Mouse (Mus musculus) ovary, postnatal 14 days (tissue): ENCODE results near the gene Adgrd1.

Source experiments
- DNase-seq: peaks from one replicate; pipeline ENCODE4 v3.0.0; 2022; ENCODE audit warnings: low spot score

The Adgrd1 gene

GRCm38 (mm10) chr5:129096511-129096910, at the start of gene Adgrd1:
Gene Adgrd1 (plus strand): TSS chr5:129096750.
- DNase-seq = peak; percentile 7

GRCm38 (mm10) chr5:129049372-129049771, 47.2 kb upstream of the Adgrd1 start:
- DNase-seq = no peak

GRCm38 (mm10) chr5:129051910-129052309, 44.6 kb upstream of the Adgrd1 start:
- no peak for DNase-seq

GRCm38 (mm10) chr5:129052636-129053355, 43.8 kb upstream of the Adgrd1 start:
- no peak for DNase-seq

- DNase-seq = no peak
These were observed 41.8 kb upstream of the Adgrd1 start for GRCm38 (mm10) chr5:129054675-129055284.

- DNase-seq = no peak
These were observed 37.4 kb upstream of the Adgrd1 start for GRCm38 (mm10) chr5:129059116-129059515.

GRCm38 (mm10) chr5:129061579-129061978, 35.0 kb upstream of the Adgrd1 start:
- peak; percentile 54 for DNase-seq

GRCm38 (mm10) chr5:129063037-129063791, 33.3 kb upstream of the Adgrd1 start:
- peak; percentile 78 for DNase-seq

GRCm38 (mm10) chr5:129063792-129064087, 32.8 kb upstream of the Adgrd1 start:
- no peak for DNase-seq

GRCm38 (mm10) chr5:129064186-129064585, 32.4 kb upstream of the Adgrd1 start:
- no peak for DNase-seq

- no peak for DNase-seq
These were observed 31.2 kb upstream of the Adgrd1 start for GRCm38 (mm10) chr5:129065301-129065700.

- DNase-seq = no peak
These were observed 30.6 kb upstream of the Adgrd1 start for GRCm38 (mm10) chr5:129065946-129066345.

- no peak for DNase-seq
These were observed 29.9 kb upstream of the Adgrd1 start for GRCm38 (mm10) chr5:129066541-129067230.

GRCm38 (mm10) chr5:129067231-129067834, 29.2 kb upstream of the Adgrd1 start:
- DNase-seq = no peak

- DNase-seq = no peak
These were observed 24.7 kb upstream of the Adgrd1 start for GRCm38 (mm10) chr5:129071761-129072280.

- no peak for DNase-seq
These were observed 23.1 kb upstream of the Adgrd1 start for GRCm38 (mm10) chr5:129073404-129073803.

GRCm38 (mm10) chr5:129076098-129076497, 20.5 kb upstream of the Adgrd1 start:
- no peak for DNase-seq

GRCm38 (mm10) chr5:129077240-129077639, 19.3 kb upstream of the Adgrd1 start:
- DNase-seq = no peak

- DNase-seq = no peak
These were observed 15.0 kb upstream of the Adgrd1 start for GRCm38 (mm10) chr5:129081521-129081920.

- DNase-seq = no peak
These were observed 11.4 kb upstream of the Adgrd1 start for GRCm38 (mm10) chr5:129085153-129085552.

GRCm38 (mm10) chr5:129092345-129093065, 4.0 kb upstream of the Adgrd1 start:
- DNase-seq = no peak
